Mouse (Mus musculus) forebrain, embryonic 16.5 days (tissue): ENCODE data around the gene C2cd5. TPM values are rescaled to one million over a fixed set of nuclear protein-coding genes. Genes with fewer than 3 reads are reported as not detected.
"Not testable (repeated sequence)": the region's sequence is repeated elsewhere in the genome, so short reads cannot be mapped to it uniquely, and the experiment has no call there.

Source experiments
- ATAC-seq: fragments of 200-750 bp; cut with Nextera tagmentation; 2 replicates; pipeline ENCODE4 v1.8.0; 2017; ENCODE audit warnings: mild to moderate bottlenecking, moderate library complexity
- H3K27ac ChIP-seq: fragments of 300-500 bp; sonication (generic); 2 replicates; pipeline ENCODE4 v1.5.1; 2014; ENCODE audit warnings: low read length, control low read depth
- H3K27me3 ChIP-seq: fragments of 300-500 bp; sonication (generic); replicated peaks from 2 replicates; pipeline ENCODE4 v1.6.1; 2014; ENCODE audit warnings: low read length; ENCODE audit not compliant: control insufficient read depth, insufficient read depth
- H3K36me3 ChIP-seq: fragments of 300-500 bp; sonication (generic); 2 replicates; pipeline ENCODE4 v1.6.1; 2014; ENCODE audit not compliant: control insufficient read depth, insufficient read depth
- H3K4me1 ChIP-seq: fragments of 300-500 bp; sonication (generic); replicated peaks from 2 replicates; pipeline ENCODE4 v1.6.1; 2014; ENCODE audit warnings: low read length; ENCODE audit not compliant: control insufficient read depth, insufficient read depth
- H3K4me2 ChIP-seq: fragments of 300-500 bp; sonication (generic); 2 replicates; pipeline ENCODE4 v1.6.1; 2014; ENCODE audit warnings: mild to moderate bottlenecking, low read length, control low read depth
- H3K4me3 ChIP-seq: fragments of 300-500 bp; sonication (generic); replicated peaks from 2 replicates; pipeline ENCODE4 v1.5.1; 2014; ENCODE audit warnings: mild to moderate bottlenecking, low read length, control low read depth
- H3K9ac ChIP-seq: fragments of 300-500 bp; sonication (generic); replicated peaks from 2 replicates; pipeline ENCODE4 v1.6.1; 2014; ENCODE audit warnings: low read depth, low read length, control low read depth
- H3K9me3 ChIP-seq: fragments of 300-500 bp; sonication (generic); 2 replicates; pipeline ENCODE4 v1.6.1; 2016; ENCODE audit warnings: low read length; ENCODE audit not compliant: control insufficient read depth
- WGBS: fragments of 180-500 bp; shearing (Covaris S2); extraction: QIAGEN DNeasy Blood & Tissue Kit; methylation state at CpG from one replicate; pipeline ENCODE4 v1.1.7; 2014; 5-methylcytosine and 5-hydroxymethylcytosine counted together
- polyA plus RNA-seq: library from polyadenylated mRNA; unstranded; fragments of >200 nt; fragmentation: Nextera tagmentation; extraction: Ambion mirVana; gene quantifications from 2 replicates; pipeline ENCODE4 v1.2.1, GENCODE M21; 2015

Gene C2cd5
- polyA plus RNA-seq, 1 experiment from 2014 or later = 53.4 TPM

DNA sequence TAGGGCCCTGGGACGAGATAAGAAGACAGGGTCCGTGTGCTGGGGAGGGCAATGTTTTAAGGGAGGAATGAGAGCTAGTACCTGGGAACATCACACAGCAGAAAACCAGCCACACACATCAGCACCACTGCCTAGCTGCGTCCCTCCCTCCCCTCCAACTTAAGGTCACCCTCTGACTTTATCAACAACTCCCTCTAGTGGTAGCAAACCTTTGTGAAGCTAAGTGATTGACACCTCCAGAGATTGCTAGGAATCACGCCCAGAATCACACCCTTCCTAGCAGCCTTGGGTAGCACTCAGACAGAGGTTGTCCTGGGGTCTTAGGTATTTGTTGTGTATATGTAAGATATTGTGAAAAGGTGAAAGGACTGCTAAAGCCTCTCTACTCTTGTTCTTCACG lies 79.3 kb downstream of the C2cd5 start:
- no peaks in the 10 kb centered on the region; the same call in 1 of the 2 replicates for H3K36me3 ChIP-seq
- 75% methylated on average over 5 of the region's 5 CpGs for WGBS
- no peaks in the 10 kb centered on the region for H3K27me3 ChIP-seq
- no peak overlapping the region for H3K4me2 ChIP-seq
- no peaks in the 10 kb centered on the region for H3K4me1 ChIP-seq
- H3K27ac ChIP-seq = no peak overlapping the region
- H3K9me3 ChIP-seq = no peaks in the 10 kb centered on the region
- H3K4me3 ChIP-seq = no peak overlapping the region
- no peak for ATAC-seq
- no peak overlapping the region for H3K9ac ChIP-seq

DNA sequence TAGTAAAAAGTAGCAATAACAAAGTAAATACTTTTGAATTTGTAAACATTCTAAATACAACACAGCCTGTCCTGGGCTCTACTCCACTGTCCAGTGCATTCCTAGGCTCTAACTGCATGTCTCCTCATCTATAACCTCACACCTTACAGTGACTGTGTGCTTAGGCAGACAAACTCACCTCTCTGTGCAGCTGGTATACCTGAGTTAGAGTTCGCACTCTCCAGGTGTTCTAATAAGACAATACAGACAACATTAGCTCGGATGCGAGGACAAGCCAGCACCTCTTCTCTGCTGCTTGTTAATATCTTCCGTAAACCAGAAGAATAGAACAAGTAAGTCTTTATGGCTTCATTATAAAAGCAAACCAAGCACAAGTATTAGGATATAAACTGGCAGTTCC lies 79.8 kb downstream of the C2cd5 start:
- Histone ChIP-seq H3K4me1 (no peaks in the 10 kb centered on the region), H3K27me3 (no peaks in the 10 kb centered on the region), H3K27ac (no peak overlapping the region), H3K36me3 (no peaks in the 10 kb centered on the region; the same call in 1 of the 2 replicates), H3K9me3 (no peaks in the 10 kb centered on the region), H3K4me3 (no peak overlapping the region), H3K9ac (no peak overlapping the region), H3K4me2 (no peak overlapping the region)
- WGBS = 95% methylated on average over 4 of the region's 4 CpGs
- ATAC-seq = no peak

DNA sequence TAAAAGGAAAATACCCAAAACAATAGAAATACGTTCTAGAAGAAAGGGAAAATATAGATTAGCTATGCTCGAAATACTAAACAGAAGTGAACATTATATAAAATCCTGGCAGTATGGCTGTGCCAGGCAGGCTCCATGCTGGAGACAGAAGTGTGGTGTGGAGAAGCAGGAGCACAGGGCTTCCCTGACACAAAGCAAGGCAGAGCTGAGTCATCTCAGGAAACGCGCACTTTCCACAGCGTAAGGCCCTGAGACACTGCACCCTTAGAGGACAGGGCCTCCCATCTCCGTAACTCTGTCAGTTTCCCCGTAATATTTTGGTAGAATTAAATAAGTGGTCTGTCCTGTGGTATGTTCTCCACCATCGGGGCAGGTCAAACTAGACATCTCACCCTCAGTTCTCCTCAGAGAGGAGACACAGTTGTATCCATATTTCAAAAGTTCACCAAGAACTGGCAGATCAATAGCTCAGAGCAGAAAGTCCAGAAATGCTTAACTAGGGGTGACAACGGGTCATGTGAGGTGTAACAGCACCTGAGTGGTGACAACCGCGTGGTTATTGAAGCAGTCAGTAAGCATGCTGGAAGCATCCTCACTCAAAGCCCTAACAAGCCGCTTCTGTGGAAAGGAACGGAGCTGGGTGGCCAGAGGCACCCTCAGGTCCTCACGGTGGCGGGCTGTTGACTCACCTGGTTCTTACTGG lies 87.3 kb downstream of the C2cd5 start:
- ATAC-seq = no peak
- Histone ChIP-seq H3K27ac (no peak overlapping the region), H3K27me3 (no peaks in the 10 kb centered on the region), H3K4me1 (no peaks in the 10 kb centered on the region), H3K36me3 (peaks cover 15% of the 10 kb centered on the region), H3K4me2 (no peak overlapping the region), H3K9ac (no peak overlapping the region), H3K4me3 (no peak overlapping the region), H3K9me3 (no peaks in the 10 kb centered on the region)
- 94% methylated on average over 15 of the region's 15 CpGs for WGBS

DNA sequence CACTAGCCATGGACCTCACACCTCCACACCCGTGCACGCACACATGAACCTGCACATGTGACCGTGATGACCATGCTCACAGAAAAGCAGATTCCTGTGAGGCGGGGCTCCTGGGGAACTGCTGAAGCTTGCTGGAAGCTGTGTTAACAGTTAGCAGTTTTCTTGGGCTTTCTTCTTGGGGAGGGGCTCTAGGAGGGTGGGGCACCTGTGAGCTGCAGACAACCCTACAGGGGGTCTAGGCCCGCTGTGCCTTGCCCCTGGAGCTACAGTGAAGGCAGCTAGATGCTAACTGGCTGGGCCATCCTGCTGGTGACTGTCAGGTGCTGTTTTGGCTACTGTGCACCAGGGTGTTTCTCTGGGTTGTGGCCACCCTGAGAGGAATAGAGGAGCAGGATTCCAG lies 91.1 kb downstream of the C2cd5 start:
- no peak for ATAC-seq
- Histone ChIP-seq H3K4me3 (no peak overlapping the region), H3K27me3 (no peaks in the 10 kb centered on the region), H3K4me2 (no peak overlapping the region), H3K4me1 (no peaks in the 10 kb centered on the region), H3K27ac (no peak overlapping the region), H3K9me3 (no peaks in the 10 kb centered on the region), H3K36me3 (peaks cover 15% of the 10 kb centered on the region), H3K9ac (no peak overlapping the region)
- 89% methylated on average over 5 of the region's 5 CpGs for WGBS

DNA sequence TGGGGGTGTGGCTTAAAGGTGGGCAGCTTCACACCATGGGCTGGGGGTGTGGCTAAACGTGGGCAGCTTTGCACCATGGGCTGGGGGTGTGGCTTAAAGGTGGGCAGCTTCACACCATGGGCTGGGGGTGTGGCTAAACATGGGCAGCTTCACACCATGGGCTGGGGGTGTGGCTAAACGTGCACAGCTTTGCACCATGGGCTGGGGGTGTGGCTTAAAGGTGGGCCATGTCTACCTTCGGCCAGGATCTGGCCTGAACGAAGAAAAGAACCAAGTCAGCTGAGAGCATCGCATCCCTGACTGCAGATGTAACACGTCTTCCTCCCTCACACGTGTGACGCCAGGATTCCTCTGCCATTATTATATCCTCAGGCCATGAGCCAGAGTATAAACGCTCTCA lies 94.7 kb downstream of the C2cd5 start:
- H3K4me2 ChIP-seq, ATAC-seq, H3K9me3 ChIP-seq, H3K4me3 ChIP-seq, H3K4me1 ChIP-seq, H3K9ac ChIP-seq, H3K27ac ChIP-seq, H3K27me3 ChIP-seq, H3K36me3 ChIP-seq: not testable (repeated sequence)
- 91% methylated on average over 9 of the region's 9 CpGs for WGBS

DNA sequence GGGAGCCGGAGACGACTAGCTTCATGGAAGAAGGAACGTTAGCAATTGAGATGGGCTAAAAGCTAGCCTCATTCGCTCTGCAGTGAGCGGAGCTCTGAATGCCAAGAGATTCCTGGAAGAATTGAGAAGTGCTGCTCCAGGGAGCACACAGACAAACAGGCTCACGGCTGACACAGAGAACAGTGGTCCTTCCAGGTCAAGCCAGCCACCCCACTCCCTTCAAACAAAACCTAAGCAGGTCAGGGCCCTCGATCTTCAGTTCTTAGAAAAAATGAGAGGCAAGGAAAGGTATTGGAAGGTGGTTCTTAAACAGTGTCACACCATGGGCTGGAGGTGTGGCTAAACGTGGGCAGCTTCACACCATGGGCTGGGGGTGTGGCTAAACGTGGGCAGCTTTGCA lies 95.1 kb downstream of the C2cd5 start:
- Histone ChIP-seq H3K9me3 (no peaks in the 10 kb centered on the region), H3K9ac (no peak overlapping the region), H3K4me3 (no peak overlapping the region), H3K4me2 (no peak overlapping the region), H3K27me3 (no peaks in the 10 kb centered on the region), H3K36me3 (no peaks in the 10 kb centered on the region), H3K4me1 (no peaks in the 10 kb centered on the region), H3K27ac (no peak overlapping the region)
- WGBS = 83% methylated on average over 9 of the region's 9 CpGs
- ATAC-seq = no peak

DNA sequence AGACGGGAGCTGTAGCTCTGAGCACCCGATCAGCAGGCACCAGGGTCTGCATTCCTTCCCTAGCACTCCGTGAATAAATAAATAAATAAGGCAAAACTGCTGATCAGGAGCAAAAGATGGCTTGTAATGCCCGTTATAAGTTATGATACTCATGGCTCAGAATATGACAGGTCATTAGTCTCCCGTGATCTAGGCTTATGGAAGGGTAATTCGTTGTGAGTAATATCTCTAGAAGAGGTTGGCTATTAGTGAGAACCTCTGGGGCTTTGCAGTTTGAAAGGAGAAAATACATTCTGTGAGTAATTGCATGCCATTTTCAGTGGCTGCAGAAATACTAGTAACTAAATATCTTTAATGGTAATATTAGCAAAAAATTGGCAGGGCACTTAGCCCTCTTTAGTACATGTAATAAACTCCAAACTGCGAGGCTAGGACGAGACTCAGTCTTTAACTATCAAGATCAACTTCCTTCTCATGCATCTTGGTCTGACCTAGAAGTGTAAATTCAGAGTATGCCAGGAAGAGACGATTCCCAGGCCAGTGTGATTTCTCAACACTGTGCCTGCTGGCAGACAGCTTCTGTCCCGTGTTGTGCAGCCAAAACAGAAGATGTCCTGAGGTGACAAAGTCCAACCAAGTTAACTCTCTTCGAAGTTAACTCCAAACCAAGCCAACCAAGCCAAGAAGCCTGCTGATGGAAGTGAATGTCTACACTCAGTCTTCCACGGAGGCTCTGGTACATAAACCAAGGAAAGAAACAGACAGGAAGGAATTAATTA lies 101.5 kb downstream of the C2cd5 start:
- 75% methylated on average over 12 of the region's 12 CpGs for WGBS

DNA sequence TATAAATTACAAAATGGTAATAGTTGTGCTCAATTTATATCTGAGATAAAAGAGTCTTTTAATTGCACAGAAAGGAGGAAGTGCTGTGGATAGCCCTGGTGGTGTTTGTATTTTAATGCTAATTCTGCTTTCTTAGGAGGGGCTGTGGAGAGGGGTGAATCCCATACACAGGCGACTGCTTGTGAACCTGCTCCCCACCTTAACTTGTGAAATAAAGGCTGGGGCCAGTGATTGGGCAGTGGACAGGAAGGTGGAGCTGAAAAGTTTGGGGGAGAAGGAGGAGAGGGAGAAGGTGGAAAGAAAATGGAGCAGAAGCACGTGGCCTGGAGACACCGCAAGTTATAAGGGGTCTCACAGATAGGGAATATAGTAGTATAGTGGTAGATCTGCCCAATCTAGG lies 103.1 kb downstream of the C2cd5 start:
- Histone ChIP-seq H3K4me2 (no peak overlapping the region), H3K27ac (no peak overlapping the region), H3K9ac (no peak overlapping the region), H3K4me1 (peaks cover 13% of the 10 kb centered on the region), H3K27me3 (peaks cover 4% of the 10 kb centered on the region; the same call in 1 of the 2 replicates), H3K4me3 (no peak overlapping the region), H3K9me3 (no peaks in the 10 kb centered on the region), H3K36me3 (no peaks in the 10 kb centered on the region)
- 61% methylated on average over 3 of the region's 3 CpGs for WGBS
- no peak for ATAC-seq

More for the DNA sequence above, 101.5 kb downstream of the C2cd5 start:
- no peak overlapping the region for H3K4me2 ChIP-seq
- H3K27ac ChIP-seq = no peak overlapping the region
- no peaks in the 10 kb centered on the region for H3K27me3 ChIP-seq
- no peaks in the 10 kb centered on the region for H3K9me3 ChIP-seq
- no peaks in the 10 kb centered on the region for H3K36me3 ChIP-seq
- peaks cover 13% of the 10 kb centered on the region for H3K4me1 ChIP-seq
- no peak for ATAC-seq
- no peak overlapping the region for H3K4me3 ChIP-seq
- no peak overlapping the region for H3K9ac ChIP-seq

DNA sequence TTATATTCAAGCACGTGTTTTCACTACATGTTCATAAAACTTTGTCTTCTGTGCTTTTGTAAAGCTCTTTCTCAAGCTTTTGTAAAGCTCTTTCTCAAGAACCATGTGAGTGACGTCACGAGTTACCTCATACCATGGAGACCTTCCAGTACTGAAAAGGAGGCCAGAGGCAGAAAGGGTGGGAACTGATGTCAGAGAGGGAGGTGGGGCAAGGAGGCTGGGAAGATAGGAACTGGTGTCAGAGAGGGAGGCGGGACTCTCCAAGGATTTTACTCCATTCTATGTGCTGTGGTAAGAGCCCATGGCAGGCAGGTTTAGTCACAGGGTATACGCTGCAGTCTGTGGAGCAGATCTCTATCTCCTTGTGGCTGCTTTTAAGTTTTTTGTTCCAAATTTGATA lies 104.4 kb downstream of the C2cd5 start:
- no peak for ATAC-seq
- Histone ChIP-seq H3K4me2 (no peak overlapping the region), H3K27ac (no peak overlapping the region), H3K4me3 (no peak overlapping the region), H3K9me3 (no peaks in the 10 kb centered on the region), H3K36me3 (no peaks in the 10 kb centered on the region), H3K4me1 (peaks cover 13% of the 10 kb centered on the region), H3K27me3 (peaks cover 4% of the 10 kb centered on the region; the same call in 1 of the 2 replicates), H3K9ac (no peak overlapping the region)
- 43% methylated on average over 5 of the region's 5 CpGs for WGBS
